Mouse (Mus musculus): Measurements from ENCODE around the gene A730061H03Rik. TPM values are rescaled to one million over a fixed set of nuclear protein-coding genes. Genes with fewer than 3 reads are reported as not detected.

Gene A730061H03Rik
- polyA plus RNA-seq, 1 experiment from 2014 or later, result 0.74 TPM

GRCm38 (mm10) chr14:55591331-55591891 is 31.2 kb upstream of the A730061H03Rik start, which contains the start of gene Rnf31:
Gene Rnf31 (plus strand): TSS chr14:55591708.
- Histone ChIP-seq H3K9me3 (no peaks in the 10 kb centered on the region), H3K9ac (peak within 1 kb of the TSS; percentile 92), H3K4me1 (peaks cover 28% of the 10 kb centered on the region), H3K4me2 (peak within 1 kb of the TSS; percentile 97), H3K36me3 (peaks cover 53% of the 10 kb centered on the region), H3K27ac (peak within 1 kb of the TSS; percentile 96), H3K4me3 (peak within 1 kb of the TSS; percentile 92), H3K27me3 (no peaks in the 10 kb centered on the region)
- under 1% methylated on average over 33 of the region's 33 CpGs for WGBS
- peak; percentile 85 for ATAC-seq (ENCODE audit: insufficient number of reproducible peaks, insufficient read depth, low FRiP score, low TSS enrichment, low read depth)

- WGBS, result under 1% methylated on average over 22 of the region's 22 CpGs
- Histone ChIP-seq H3K9me3 (no peaks in the 10 kb centered on the region), H3K4me2 (peak within 1 kb of the TSS; percentile 97), H3K27ac (peak within 1 kb of the TSS; percentile 96), H3K36me3 (peaks cover 47% of the 10 kb centered on the region), H3K27me3 (no peaks in the 10 kb centered on the region), H3K9ac (peak within 1 kb of the TSS; percentile 92), H3K4me1 (peaks cover 28% of the 10 kb centered on the region), H3K4me3 (peak within 1 kb of the TSS; percentile 92)
- peak; percentile 95 for ATAC-seq (ENCODE audit: insufficient number of reproducible peaks, insufficient read depth, low FRiP score, low TSS enrichment, low read depth)
These were observed 30.6 kb upstream of the A730061H03Rik start, which contains the start of gene Psme2 for GRCm38 (mm10) chr14:55590748-55591330. Gene Psme2 (minus strand): TSS chr14:55591113.

- 84% methylated on average over 11 of the region's 11 CpGs for WGBS
- Histone ChIP-seq H3K9me3 (no peaks in the 10 kb centered on the region), H3K4me3 (peak overlapping the region; percentile 92), H3K27ac (peak overlapping the region; percentile 96), H3K4me2 (peak overlapping the region; percentile 97), H3K9ac (peak overlapping the region; percentile 92), H3K36me3 (peaks cover 38% of the 10 kb centered on the region), H3K4me1 (peaks cover 36% of the 10 kb centered on the region), H3K27me3 (0 out of 2 replicates have a peak, but pooled peaks cover under 1% of the 10 kb centered on the region)
- ATAC-seq (ENCODE audit: insufficient number of reproducible peaks, insufficient read depth, low FRiP score, low TSS enrichment, low read depth), result no peak
These were observed 29.7 kb upstream of the A730061H03Rik start for GRCm38 (mm10) chr14:55589771-55590448.

GRCm38 (mm10) chr14:55589271-55589670 is 29.1 kb upstream of the A730061H03Rik start:
- 98% methylated on average over 5 of the region's 5 CpGs for WGBS
- no peak overlapping the region for H3K27ac ChIP-seq
- peaks cover 33% of the 10 kb centered on the region for H3K36me3 ChIP-seq
- no peak overlapping the region for H3K4me2 ChIP-seq
- H3K4me1 ChIP-seq, result peaks cover 42% of the 10 kb centered on the region
- H3K4me3 ChIP-seq, result no peak overlapping the region
- ATAC-seq (ENCODE audit: insufficient number of reproducible peaks, insufficient read depth, low FRiP score, low TSS enrichment, low read depth), result no peak
- H3K27me3 ChIP-seq, result peaks cover 7% of the 10 kb centered on the region; the same call in 1 of the 2 replicates
- peak overlapping the region; percentile 27; the same call in 1 of the 2 replicates for H3K9ac ChIP-seq
- no peaks in the 10 kb centered on the region for H3K9me3 ChIP-seq

GRCm38 (mm10) chr14:55586149-55586548 is 25.9 kb upstream of the A730061H03Rik start:
- 94% methylated on average over 2 of the region's 2 CpGs for WGBS
- Histone ChIP-seq H3K9ac (no peak overlapping the region), H3K27ac (no peak overlapping the region), H3K4me2 (no peak overlapping the region), H3K9me3 (no peaks in the 10 kb centered on the region), H3K36me3 (peaks cover 36% of the 10 kb centered on the region), H3K27me3 (peaks cover 9% of the 10 kb centered on the region; the same call in 1 of the 2 replicates), H3K4me1 (peaks cover 27% of the 10 kb centered on the region), H3K4me3 (no peak overlapping the region)
- ATAC-seq (ENCODE audit: insufficient number of reproducible peaks, insufficient read depth, low FRiP score, low TSS enrichment, low read depth), result no peak

GRCm38 (mm10) chr14:55585566-55585960 is 25.4 kb upstream of the A730061H03Rik start:
- 52% methylated on average over 6 of the region's 6 CpGs for WGBS
- H3K27me3 ChIP-seq, result peaks cover 9% of the 10 kb centered on the region; the same call in 1 of the 2 replicates
- peaks cover 27% of the 10 kb centered on the region for H3K4me1 ChIP-seq
- H3K9me3 ChIP-seq, result no peaks in the 10 kb centered on the region
- ATAC-seq (ENCODE audit: insufficient number of reproducible peaks, insufficient read depth, low FRiP score, low TSS enrichment, low read depth), result no peak
- peak overlapping the region; percentile 52 for H3K4me3 ChIP-seq
- no peak overlapping the region for H3K27ac ChIP-seq
- peak overlapping the region; percentile 87 for H3K4me2 ChIP-seq
- no peak overlapping the region for H3K9ac ChIP-seq
- peaks cover 42% of the 10 kb centered on the region for H3K36me3 ChIP-seq

GRCm38 (mm10) chr14:55584702-55585565 is 24.7 kb upstream of the A730061H03Rik start, which contains the start of gene Emc9:
Gene Emc9 (minus strand): TSS chr14:55585302.
- WGBS, result 2% methylated on average over 43 of the region's 43 CpGs
- peaks cover 48% of the 10 kb centered on the region for H3K36me3 ChIP-seq
- 0 out of 2 replicates have a peak, but pooled peaks have one; percentile 65 for ATAC-seq (ENCODE audit: insufficient number of reproducible peaks, insufficient read depth, low FRiP score, low TSS enrichment, low read depth)

GRCm38 (mm10) chr14:55584303-55584701 is 24.1 kb upstream of the A730061H03Rik start:
- H3K4me1 ChIP-seq, result peaks cover 16% of the 10 kb centered on the region
- H3K9ac ChIP-seq, result peak overlapping the region; percentile 74
- 36% methylated on average over 5 of the region's 5 CpGs for WGBS
- peaks cover 9% of the 10 kb centered on the region; the same call in 1 of the 2 replicates for H3K27me3 ChIP-seq
- H3K27ac ChIP-seq, result no peak overlapping the region
- peak overlapping the region; percentile 87 for H3K4me2 ChIP-seq
- no peak for ATAC-seq (ENCODE audit: insufficient number of reproducible peaks, insufficient read depth, low FRiP score, low TSS enrichment, low read depth)
- H3K4me3 ChIP-seq, result peak overlapping the region; percentile 52
- peaks cover 49% of the 10 kb centered on the region for H3K36me3 ChIP-seq
- H3K9me3 ChIP-seq, result no peaks in the 10 kb centered on the region

More at GRCm38 (mm10) chr14:55584702-55585565, 24.7 kb upstream of the A730061H03Rik start, which contains the start of gene Emc9:
- Histone ChIP-seq H3K27me3 (peaks cover 9% of the 10 kb centered on the region; the same call in 1 of the 2 replicates), H3K9ac (peak within 1 kb of the TSS; percentile 74), H3K4me3 (peak within 1 kb of the TSS; percentile 52), H3K4me1 (peaks cover 21% of the 10 kb centered on the region), H3K9me3 (no peaks in the 10 kb centered on the region), H3K27ac (no peak within 1 kb of the TSS), H3K4me2 (peak within 1 kb of the TSS; percentile 87)

GRCm38 (mm10) chr14:55581981-55582681 is 21.9 kb upstream of the A730061H03Rik start:
- Histone ChIP-seq H3K4me2 (no peak overlapping the region), H3K27me3 (peaks cover 9% of the 10 kb centered on the region; the same call in 1 of the 2 replicates), H3K9me3 (no peaks in the 10 kb centered on the region), H3K4me3 (no peak overlapping the region), H3K36me3 (peaks cover 28% of the 10 kb centered on the region), H3K4me1 (peaks cover 24% of the 10 kb centered on the region), H3K27ac (no peak overlapping the region), H3K9ac (no peak overlapping the region)
- WGBS, result 68% methylated on average over 9 of the region's 9 CpGs
- ATAC-seq (ENCODE audit: insufficient number of reproducible peaks, insufficient read depth, low FRiP score, low TSS enrichment, low read depth), result no peak

GRCm38 (mm10) chr14:55580731-55581130 is 20.5 kb upstream of the A730061H03Rik start:
- 96% methylated on average over 16 of the region's 16 CpGs for WGBS
- no peak overlapping the region for H3K4me3 ChIP-seq
- no peaks in the 10 kb centered on the region for H3K9me3 ChIP-seq
- H3K9ac ChIP-seq, result no peak overlapping the region
- peaks cover 9% of the 10 kb centered on the region; the same call in 1 of the 2 replicates for H3K27me3 ChIP-seq
- H3K36me3 ChIP-seq, result peaks cover 26% of the 10 kb centered on the region
- H3K4me1 ChIP-seq, result peaks cover 24% of the 10 kb centered on the region
- no peak for ATAC-seq (ENCODE audit: insufficient number of reproducible peaks, insufficient read depth, low FRiP score, low TSS enrichment, low read depth)
- H3K4me2 ChIP-seq, result no peak overlapping the region
- H3K27ac ChIP-seq, result no peak overlapping the region
